Mouse (Mus musculus): Measurements from ENCODE around the gene Appbp2. TPM values are rescaled to one million over a fixed set of nuclear protein-coding genes. Genes with fewer than 3 reads are reported as not detected.
A peak's percentile ranks its signal among the peaks of the same experiment; 100 is the strongest.

The Appbp2 gene
- polyA plus RNA-seq, 1 experiment from 2014 or later: 25.9 TPM

DNA sequence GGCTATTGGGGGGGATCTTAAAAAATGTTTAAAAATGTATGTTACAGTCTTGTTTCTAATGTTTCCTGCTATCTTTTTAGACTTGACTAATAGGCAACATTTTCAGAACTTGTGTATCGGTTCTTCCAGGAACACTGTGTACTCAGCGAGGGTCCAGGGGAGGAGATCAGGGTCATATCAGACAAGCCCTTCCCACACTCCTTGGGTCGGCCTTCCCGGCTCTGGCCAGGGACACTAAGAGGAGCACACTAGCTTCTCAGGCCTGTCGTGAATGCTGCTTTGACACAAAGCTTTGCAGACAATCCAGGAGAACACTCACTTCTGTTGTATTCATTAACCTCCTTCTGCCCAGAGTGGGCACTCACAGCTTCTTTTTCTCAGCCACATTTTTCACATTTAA is 18.1 kb upstream of the Appbp2 start:
- Histone ChIP-seq H3K27me3 (replicated peaks; ENCODE audit: insufficient read depth, low read length) (no peaks in the 10 kb centered on the region), H3K9ac (replicated peaks; ENCODE audit: low read depth) (no peak overlapping the region), H3K9me3 (ENCODE audit: low read length) (no peaks in the 10 kb centered on the region), H3K4me3 (ENCODE audit: low read depth, low read length) (no peak overlapping the region), H3K27ac (ENCODE audit: low read length) (no peak overlapping the region), H3K4me2 (replicated peaks; ENCODE audit: low read depth, low read length) (no peak overlapping the region), H3K36me3 (ENCODE audit: insufficient read depth, low read length) (no peaks in the 10 kb centered on the region), H3K4me1 (ENCODE audit: insufficient read depth, low read depth, low read length) (no peaks in the 10 kb centered on the region)
- TF ChIP-seq EP300 (IDR thresholded peaks at IDR 0.05): no peak
- TF ChIP-seq CTCF (IDR thresholded peaks at IDR 0.05): no peak
- WGBS: 61% methylated on average over 5 of the region's 5 CpGs
- no peak for DNase-seq (ENCODE audit: low spot score)
- ATAC-seq: no peak

DNA sequence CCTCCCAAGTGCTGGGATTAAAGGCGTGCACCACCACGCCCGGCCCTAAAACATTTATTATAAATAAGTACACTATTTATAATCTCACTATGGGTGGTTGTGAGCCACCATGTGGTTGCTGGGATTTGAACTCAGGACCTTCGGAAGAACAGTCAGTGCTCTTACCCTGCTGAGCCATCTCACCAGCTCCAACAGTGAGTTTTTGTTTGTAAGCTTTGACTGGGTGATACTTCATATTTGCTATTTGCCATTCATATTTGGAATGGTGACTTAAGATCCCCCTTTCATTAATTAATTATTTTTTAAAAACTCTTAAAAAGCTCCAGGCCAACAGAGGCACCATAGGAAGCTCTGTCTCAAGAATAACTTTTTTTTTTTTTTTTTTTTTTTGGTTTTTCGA is 17.0 kb upstream of the Appbp2 start:
- ATAC-seq: no peak
- TF ChIP-seq CTCF (IDR thresholded peaks at IDR 0.05) (no peak), EP300 (IDR thresholded peaks at IDR 0.05) (no peak)
- Histone ChIP-seq H3K4me3 (ENCODE audit: low read depth, low read length) (no peak overlapping the region), H3K9me3 (ENCODE audit: low read length) (no peaks in the 10 kb centered on the region), H3K27me3 (replicated peaks; ENCODE audit: insufficient read depth, low read length) (no peaks in the 10 kb centered on the region), H3K4me2 (replicated peaks; ENCODE audit: low read depth, low read length) (no peak overlapping the region), H3K36me3 (ENCODE audit: insufficient read depth, low read length) (no peaks in the 10 kb centered on the region), H3K9ac (replicated peaks; ENCODE audit: low read depth) (no peak overlapping the region), H3K27ac (ENCODE audit: low read length) (no peak overlapping the region), H3K4me1 (ENCODE audit: insufficient read depth, low read depth, low read length) (no peaks in the 10 kb centered on the region)
- WGBS: 92% methylated on average over 5 of the region's 5 CpGs
- no peak for DNase-seq (ENCODE audit: low spot score)

DNA sequence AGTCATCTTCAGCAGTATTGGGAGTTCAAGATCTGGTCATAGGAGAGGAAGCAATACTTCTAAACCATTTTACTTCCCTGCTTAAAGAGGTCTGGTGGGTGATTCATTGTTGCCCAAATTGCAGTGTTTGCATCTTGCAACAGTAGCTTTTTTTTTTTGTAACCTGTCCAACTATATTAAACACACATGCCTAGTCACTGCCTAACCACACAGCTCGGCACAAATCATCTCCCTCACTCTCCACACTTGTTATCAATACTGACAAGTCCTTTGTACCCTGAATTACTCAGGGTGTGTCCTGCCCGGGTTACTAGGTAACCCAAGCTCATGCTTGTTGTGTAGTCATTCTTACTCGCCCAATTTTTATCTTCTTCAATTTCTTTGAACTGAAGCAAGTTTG is 15.5 kb upstream of the Appbp2 start:
- peak; percentile 32 for DNase-seq (ENCODE audit: low spot score)
- Histone ChIP-seq H3K9me3 (ENCODE audit: low read length) (no peaks in the 10 kb centered on the region), H3K36me3 (ENCODE audit: insufficient read depth, low read length) (no peaks in the 10 kb centered on the region), H3K4me3 (ENCODE audit: low read depth, low read length) (no peak overlapping the region), H3K4me1 (ENCODE audit: insufficient read depth, low read depth, low read length) (no peaks in the 10 kb centered on the region), H3K27me3 (replicated peaks; ENCODE audit: insufficient read depth, low read length) (no peaks in the 10 kb centered on the region), H3K27ac (ENCODE audit: low read length) (no peak overlapping the region), H3K4me2 (replicated peaks; ENCODE audit: low read depth, low read length) (no peak overlapping the region), H3K9ac (replicated peaks; ENCODE audit: low read depth) (no peak overlapping the region)
- TF ChIP-seq EP300 (IDR thresholded peaks at IDR 0.05): no peak
- no peak for TF ChIP-seq CTCF (IDR thresholded peaks at IDR 0.05)
- WGBS: 45% methylated on average over 3 of the region's 3 CpGs
- no peak for ATAC-seq

DNA sequence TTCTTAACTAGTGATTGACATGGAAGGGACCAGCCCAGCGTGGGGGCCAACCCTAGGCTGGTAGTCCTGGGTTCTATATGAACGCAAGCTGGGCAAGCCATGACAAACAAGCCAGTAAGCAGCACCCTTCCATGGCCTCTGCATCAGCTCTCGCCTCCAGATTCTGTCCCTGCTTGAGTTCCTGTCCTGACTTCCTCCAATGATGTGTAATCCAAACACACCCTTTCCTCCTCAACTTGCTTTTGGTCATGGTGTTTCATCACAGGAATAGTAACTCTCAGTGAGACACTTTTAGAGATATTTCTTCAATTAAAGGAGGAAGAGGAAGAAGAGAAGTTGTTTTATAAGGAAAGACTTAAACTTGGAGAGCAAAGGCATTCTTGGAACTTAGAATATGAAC is 14.4 kb upstream of the Appbp2 start:
- Histone ChIP-seq H3K9ac (replicated peaks; ENCODE audit: low read depth) (no peak overlapping the region), H3K27ac (ENCODE audit: low read length) (no peak overlapping the region), H3K4me2 (replicated peaks; ENCODE audit: low read depth, low read length) (no peak overlapping the region), H3K4me3 (ENCODE audit: low read depth, low read length) (no peak overlapping the region), H3K4me1 (ENCODE audit: insufficient read depth, low read depth, low read length) (no peaks in the 10 kb centered on the region), H3K27me3 (replicated peaks; ENCODE audit: insufficient read depth, low read length) (no peaks in the 10 kb centered on the region), H3K36me3 (ENCODE audit: insufficient read depth, low read length) (no peaks in the 10 kb centered on the region), H3K9me3 (ENCODE audit: low read length) (no peaks in the 10 kb centered on the region)
- TF ChIP-seq CTCF (IDR thresholded peaks at IDR 0.05) (no peak), EP300 (IDR thresholded peaks at IDR 0.05) (no peak)
- ATAC-seq (no peak), DNase-seq (ENCODE audit: low spot score) (peak; percentile 6)
- 52% methylated on average over 3 of the region's 3 CpGs for WGBS

DNA sequence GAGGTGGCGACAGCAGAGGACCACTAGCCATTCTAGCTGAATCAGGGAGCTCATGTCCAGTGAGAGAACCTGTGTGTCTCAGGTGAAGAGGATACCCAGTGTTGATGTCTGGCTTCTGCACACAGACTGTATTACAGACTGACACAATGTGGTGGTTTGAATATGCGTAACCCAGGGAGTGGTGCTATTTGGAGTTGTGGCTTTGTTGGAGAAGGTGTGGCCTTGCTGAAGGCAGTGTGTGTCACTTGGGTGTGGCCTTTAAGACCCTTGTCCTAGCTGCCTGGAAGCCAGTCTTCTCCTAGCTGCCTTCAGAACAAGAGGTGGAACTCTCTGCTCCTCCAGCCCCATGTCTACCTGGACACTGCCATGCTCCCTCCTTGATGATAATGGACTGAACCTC is 13.2 kb upstream of the Appbp2 start:
- Histone ChIP-seq H3K27me3 (replicated peaks; ENCODE audit: insufficient read depth, low read length) (no peaks in the 10 kb centered on the region), H3K4me2 (replicated peaks; ENCODE audit: low read depth, low read length) (no peak overlapping the region), H3K4me3 (ENCODE audit: low read depth, low read length) (no peak overlapping the region), H3K36me3 (ENCODE audit: insufficient read depth, low read length) (no peaks in the 10 kb centered on the region), H3K9me3 (ENCODE audit: low read length) (no peaks in the 10 kb centered on the region), H3K4me1 (ENCODE audit: insufficient read depth, low read depth, low read length) (no peaks in the 10 kb centered on the region), H3K27ac (ENCODE audit: low read length) (no peak overlapping the region), H3K9ac (replicated peaks; ENCODE audit: low read depth) (no peak overlapping the region)
- ATAC-seq (no peak), DNase-seq (ENCODE audit: low spot score) (no peak)
- 87% methylated on average over 2 of the region's 2 CpGs for WGBS
- TF ChIP-seq CTCF (IDR thresholded peaks at IDR 0.05): no peak
- no peak for TF ChIP-seq EP300 (IDR thresholded peaks at IDR 0.05)

DNA sequence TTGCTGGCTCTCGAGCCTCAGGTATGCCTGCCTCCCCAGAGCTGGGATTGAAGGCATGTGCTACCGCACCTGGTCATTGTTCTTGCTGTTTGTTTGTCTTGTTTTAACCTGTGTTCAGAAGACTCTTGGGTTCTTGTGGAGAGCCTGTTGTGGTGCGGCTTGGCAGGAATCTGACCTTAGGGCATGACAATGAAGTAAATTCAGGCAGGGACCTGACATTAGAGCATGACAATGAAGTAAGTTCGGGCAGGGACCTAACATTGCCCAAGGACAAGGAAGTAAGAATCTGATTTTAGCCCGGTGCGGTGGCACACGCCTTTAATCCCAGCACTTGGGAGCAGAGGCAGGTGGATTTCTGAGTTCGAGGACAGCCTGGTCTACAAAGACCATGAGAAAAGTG is 6.3 kb upstream of the Appbp2 start:
- ATAC-seq (no peak), DNase-seq (ENCODE audit: low spot score) (no peak)
- Histone ChIP-seq H3K27ac (ENCODE audit: low read length) (no peak overlapping the region), H3K4me3 (ENCODE audit: low read depth, low read length) (no peak overlapping the region), H3K9ac (replicated peaks; ENCODE audit: low read depth) (no peak overlapping the region), H3K36me3 (ENCODE audit: insufficient read depth, low read length) (no peaks in the 10 kb centered on the region), H3K4me2 (replicated peaks; ENCODE audit: low read depth, low read length) (no peak overlapping the region), H3K4me1 (ENCODE audit: insufficient read depth, low read depth, low read length) (no peaks in the 10 kb centered on the region), H3K27me3 (replicated peaks; ENCODE audit: insufficient read depth, low read length) (no peaks in the 10 kb centered on the region), H3K9me3 (ENCODE audit: low read length) (no peaks in the 10 kb centered on the region)
- 85% methylated on average over 8 of the region's 8 CpGs for WGBS
- TF ChIP-seq CTCF (IDR thresholded peaks at IDR 0.05) (no peak), EP300 (IDR thresholded peaks at IDR 0.05) (no peak)

DNA sequence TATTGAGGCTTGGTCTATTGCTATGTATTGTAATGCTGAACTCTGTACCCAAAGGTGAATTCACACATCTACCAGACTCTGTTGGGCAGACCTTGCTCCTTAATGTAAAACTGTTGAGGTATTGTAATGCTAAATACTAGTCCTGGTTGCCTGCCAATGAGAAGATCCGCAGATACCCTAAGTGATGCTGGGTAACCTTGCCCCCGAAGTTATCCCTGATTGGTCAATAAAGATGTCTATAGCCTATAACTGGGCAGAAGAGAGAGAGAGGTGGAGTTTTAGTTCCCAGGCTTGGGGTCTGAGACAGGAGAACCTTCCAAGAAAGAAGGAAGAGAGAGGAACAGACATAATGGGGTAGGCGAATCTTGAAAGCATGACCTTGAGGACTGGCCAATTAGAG is 5.3 kb upstream of the Appbp2 start:
- WGBS: 87% methylated on average over 3 of the region's 3 CpGs
- ATAC-seq: no peak
- Histone ChIP-seq H3K27me3 (replicated peaks; ENCODE audit: insufficient read depth, low read length) (no peaks in the 10 kb centered on the region), H3K36me3 (ENCODE audit: insufficient read depth, low read length) (no peaks in the 10 kb centered on the region), H3K4me1 (ENCODE audit: insufficient read depth, low read depth, low read length) (0 out of 2 replicates have a peak, but pooled peaks cover 3% of the 10 kb centered on the region), H3K27ac (ENCODE audit: low read length) (no peak overlapping the region), H3K9me3 (ENCODE audit: low read length) (no peaks in the 10 kb centered on the region), H3K9ac (replicated peaks; ENCODE audit: low read depth) (no peak overlapping the region), H3K4me3 (ENCODE audit: low read depth, low read length) (no peak overlapping the region), H3K4me2 (replicated peaks; ENCODE audit: low read depth, low read length) (no peak overlapping the region)
- no peak for TF ChIP-seq EP300 (IDR thresholded peaks at IDR 0.05)
- no peak for TF ChIP-seq CTCF (IDR thresholded peaks at IDR 0.05)
- DNase-seq (ENCODE audit: low spot score): no peak
